Mouse (Mus musculus): Measurements from ENCODE around the gene Tnfrsf23. TPM values are rescaled to one million over a fixed set of nuclear protein-coding genes. Genes with fewer than 3 reads are reported as not detected.

Gene Tnfrsf23
- polyA plus RNA-seq, 1 experiment from 2014 or later, result 1.1 TPM

- Histone ChIP-seq H3K36me3 (no peaks in the 10 kb centered on the region), H3K27me3 (no peaks in the 10 kb centered on the region), H3K27ac (no peak overlapping the region), H3K4me2 (no peak overlapping the region), H3K4me1 (no peaks in the 10 kb centered on the region), H3K9me3 (no peaks in the 10 kb centered on the region), H3K9ac (no peak overlapping the region), H3K4me3 (no peak overlapping the region)
- 50% methylated on average over 10 of the region's 10 CpGs for WGBS
- no peak for ATAC-seq (ENCODE audit: borderline replicate concordance, extremely low read depth, low FRiP score, low TSS enrichment)
Measured at GRCm38 (mm10) chr7:143627555-143628286, 58.0 kb downstream of the Tnfrsf23 start.

- Histone ChIP-seq H3K4me1 (no peaks in the 10 kb centered on the region), H3K27me3 (no peaks in the 10 kb centered on the region), H3K4me3 (no peak overlapping the region), H3K36me3 (no peaks in the 10 kb centered on the region), H3K4me2 (no peak overlapping the region), H3K9ac (no peak overlapping the region), H3K27ac (no peak overlapping the region), H3K9me3 (no peaks in the 10 kb centered on the region)
- WGBS, result 50% methylated on average over 2 of the region's 2 CpGs
- ATAC-seq (ENCODE audit: borderline replicate concordance, extremely low read depth, low FRiP score, low TSS enrichment), result no peak
Measured at GRCm38 (mm10) chr7:143626178-143626577, 59.5 kb downstream of the Tnfrsf23 start.

- Histone ChIP-seq H3K27ac (no peak overlapping the region), H3K27me3 (no peaks in the 10 kb centered on the region), H3K4me2 (no peak overlapping the region), H3K4me1 (no peaks in the 10 kb centered on the region), H3K36me3 (no peaks in the 10 kb centered on the region), H3K9ac (no peak overlapping the region), H3K4me3 (no peak overlapping the region), H3K9me3 (no peaks in the 10 kb centered on the region)
- WGBS, result 55% methylated on average over 5 of the region's 5 CpGs
- ATAC-seq (ENCODE audit: borderline replicate concordance, extremely low read depth, low FRiP score, low TSS enrichment), result no peak
Measured at GRCm38 (mm10) chr7:143625151-143625550, 60.5 kb downstream of the Tnfrsf23 start.

- no peak for ATAC-seq (ENCODE audit: borderline replicate concordance, extremely low read depth, low FRiP score, low TSS enrichment)
- Histone ChIP-seq H3K4me2 (no peak overlapping the region), H3K27ac (no peak overlapping the region), H3K9ac (no peak overlapping the region), H3K27me3 (no peaks in the 10 kb centered on the region), H3K9me3 (no peaks in the 10 kb centered on the region), H3K4me1 (no peaks in the 10 kb centered on the region), H3K36me3 (no peaks in the 10 kb centered on the region), H3K4me3 (no peak overlapping the region)
- 65% methylated on average over 3 of the region's 3 CpGs for WGBS
Measured at GRCm38 (mm10) chr7:143624561-143624960, 61.1 kb downstream of the Tnfrsf23 start.

- no peak for ATAC-seq (ENCODE audit: borderline replicate concordance, extremely low read depth, low FRiP score, low TSS enrichment)
- Histone ChIP-seq H3K36me3 (no peaks in the 10 kb centered on the region), H3K4me1 (no peaks in the 10 kb centered on the region), H3K4me3 (no peak overlapping the region), H3K4me2 (no peak overlapping the region), H3K9me3 (no peaks in the 10 kb centered on the region), H3K27me3 (no peaks in the 10 kb centered on the region), H3K27ac (no peak overlapping the region), H3K9ac (no peak overlapping the region)
- 34% methylated on average over 1 of the region's 1 CpGs for WGBS
Measured at GRCm38 (mm10) chr7:143620951-143621350, 64.7 kb downstream of the Tnfrsf23 start.

Other genes with a start within 250 kb of the Tnfrsf23 start
- gene Cdkn1c, start 224.8 kb downstream of the Tnfrsf23 start, polyA plus RNA-seq (2015; fragmentation: Nextera tagmentation; extraction: Ambion mirVana), result 553 and 555 TPM in 2 replicates
- 1.9 and 2.4 TPM in 2 replicates for gene Slc22a18, start 212.1 kb downstream of the Tnfrsf23 start, polyA plus RNA-seq (2015; fragmentation: Nextera tagmentation; extraction: Ambion mirVana)
- 4.7 and 4.9 TPM in 2 replicates for gene Phlda2, start 182.7 kb downstream of the Tnfrsf23 start, polyA plus RNA-seq (2015; fragmentation: Nextera tagmentation; extraction: Ambion mirVana)
- 254 and 255 TPM in 2 replicates for gene Nap1l4, start 136.8 kb downstream of the Tnfrsf23 start, polyA plus RNA-seq (2015; fragmentation: Nextera tagmentation; extraction: Ambion mirVana)
- 55.7 and 58.9 TPM in 2 replicates for gene Cars, start 85.8 kb downstream of the Tnfrsf23 start, polyA plus RNA-seq (2015; fragmentation: Nextera tagmentation; extraction: Ambion mirVana)
- 0.33 and 0.44 TPM in 2 replicates for gene Tnfrsf26, start 57.1 kb downstream of the Tnfrsf23 start, polyA plus RNA-seq (2015; fragmentation: Nextera tagmentation; extraction: Ambion mirVana)
- 7.8 and 8.1 TPM in 2 replicates for gene Tnfrsf22, start 36.2 kb downstream of the Tnfrsf23 start, polyA plus RNA-seq (2015; fragmentation: Nextera tagmentation; extraction: Ambion mirVana)
- gene Osbpl5, start 71.1 kb upstream of the Tnfrsf23 start, polyA plus RNA-seq (2015; fragmentation: Nextera tagmentation; extraction: Ambion mirVana), result 39.5 and 43.3 TPM in 2 replicates
- not detected in 2 replicates for gene Mrgprg, start 81.1 kb upstream of the Tnfrsf23 start, polyA plus RNA-seq (2015; fragmentation: Nextera tagmentation; extraction: Ambion mirVana)
- gene Mrgpre, start 98.6 kb upstream of the Tnfrsf23 start, polyA plus RNA-seq (2015; fragmentation: Nextera tagmentation; extraction: Ambion mirVana), result 0.93 and 1.1 TPM in 2 replicates
- gene Nadsyn1, start 137.0 kb upstream of the Tnfrsf23 start, polyA plus RNA-seq (2015; fragmentation: Nextera tagmentation; extraction: Ambion mirVana), result 7.9 and 9.0 TPM in 2 replicates
- 30.4 and 30.9 TPM in 2 replicates for gene Dhcr7, start 137.3 kb upstream of the Tnfrsf23 start, polyA plus RNA-seq (2015; fragmentation: Nextera tagmentation; extraction: Ambion mirVana)
- gene Gm498, start 181.0 kb upstream of the Tnfrsf23 start, polyA plus RNA-seq (2015; fragmentation: Nextera tagmentation; extraction: Ambion mirVana), result not detected in 2 replicates

Measured in lung, embryonic 15.5 days (tissue).